Mouse (Mus musculus): Measurements from ENCODE around the gene Nav2. TPM values are rescaled to one million over a fixed set of nuclear protein-coding genes. Genes with fewer than 3 reads are reported as not detected.
A peak's percentile ranks its signal among the peaks of the same experiment; 100 is the strongest.

The Nav2 gene
- polyA plus RNA-seq, 1 experiment from 2014 or later = 6.0 TPM

GRCm38 (mm10) chr7:49330181-49330580 is 421.7 kb downstream of the Nav2 start:
- Histone ChIP-seq H3K27ac (replicated peaks) (no peak overlapping the region), H3K36me3 (ENCODE audit: control insufficient read depth, insufficient read depth, low read length) (no peaks in the 10 kb centered on the region), H3K9ac (ENCODE audit: low read length) (no peak overlapping the region), H3K27me3 (ENCODE audit: control insufficient read depth, insufficient read depth, low read length) (no peaks in the 10 kb centered on the region), H3K4me1 (replicated peaks; ENCODE audit: control insufficient read depth, insufficient read depth) (no peaks in the 10 kb centered on the region), H3K4me2 (replicated peaks; ENCODE audit: low read depth) (no peak overlapping the region), H3K4me3 (ENCODE audit: low read depth, low read length) (no peak overlapping the region), H3K9me3 (ENCODE audit: control insufficient read depth, low read length) (no peaks in the 10 kb centered on the region)
- DNase-seq (ENCODE audit: low spot score) (no peak), ATAC-seq (ENCODE audit: low FRiP score, low TSS enrichment) (no peak)
- WGBS = 55% methylated on average over 4 of the region's 4 CpGs
- TF ChIP-seq EP300 (optimal IDR thresholded peaks at IDR 0.05) = no peak
- TF ChIP-seq CTCF (IDR thresholded peaks at IDR 0.05; ENCODE audit: low read depth) = no peak

GRCm38 (mm10) chr7:49331939-49332338 is 423.4 kb downstream of the Nav2 start:
- 46% methylated on average over 4 of the region's 4 CpGs for WGBS
- Histone ChIP-seq H3K27me3 (ENCODE audit: control insufficient read depth, insufficient read depth, low read length) (no peaks in the 10 kb centered on the region), H3K36me3 (ENCODE audit: control insufficient read depth, insufficient read depth, low read length) (no peaks in the 10 kb centered on the region), H3K4me1 (replicated peaks; ENCODE audit: control insufficient read depth, insufficient read depth) (no peaks in the 10 kb centered on the region), H3K9ac (ENCODE audit: low read length) (no peak overlapping the region), H3K9me3 (ENCODE audit: control insufficient read depth, low read length) (no peaks in the 10 kb centered on the region), H3K4me2 (replicated peaks; ENCODE audit: low read depth) (no peak overlapping the region), H3K4me3 (ENCODE audit: low read depth, low read length) (no peak overlapping the region), H3K27ac (replicated peaks) (peak overlapping the region; percentile 45)
- no peak for TF ChIP-seq EP300 (optimal IDR thresholded peaks at IDR 0.05)
- DNase-seq (ENCODE audit: low spot score) (no peak), ATAC-seq (ENCODE audit: low FRiP score, low TSS enrichment) (peak; percentile 28; the same call in 1 of the 2 replicates)

DNA sequence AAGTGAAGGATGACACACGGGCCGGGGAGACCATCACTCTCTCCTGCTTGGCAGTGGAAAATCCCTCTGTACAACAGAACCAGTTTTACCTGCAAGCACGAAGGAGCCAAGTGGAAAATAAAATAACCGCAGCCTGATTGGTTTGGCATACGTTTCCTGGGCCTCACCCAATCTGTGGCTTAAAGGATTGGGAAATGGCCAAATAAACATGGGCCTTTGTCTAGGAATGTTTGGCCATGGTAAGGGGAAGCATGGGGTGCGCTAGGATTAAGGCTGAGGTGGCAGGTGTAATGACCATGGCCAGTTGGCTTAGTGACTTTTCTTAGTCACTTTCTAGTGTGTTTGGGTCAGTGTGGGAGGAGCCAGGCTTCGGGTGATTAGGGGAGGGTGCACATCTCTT is 424.1 kb downstream of the Nav2 start:
- peak; percentile 45 for DNase-seq (ENCODE audit: low spot score)
- peak; percentile 69 for ATAC-seq (ENCODE audit: low FRiP score, low TSS enrichment)
- 41% methylated on average over 7 of the region's 7 CpGs for WGBS

DNA sequence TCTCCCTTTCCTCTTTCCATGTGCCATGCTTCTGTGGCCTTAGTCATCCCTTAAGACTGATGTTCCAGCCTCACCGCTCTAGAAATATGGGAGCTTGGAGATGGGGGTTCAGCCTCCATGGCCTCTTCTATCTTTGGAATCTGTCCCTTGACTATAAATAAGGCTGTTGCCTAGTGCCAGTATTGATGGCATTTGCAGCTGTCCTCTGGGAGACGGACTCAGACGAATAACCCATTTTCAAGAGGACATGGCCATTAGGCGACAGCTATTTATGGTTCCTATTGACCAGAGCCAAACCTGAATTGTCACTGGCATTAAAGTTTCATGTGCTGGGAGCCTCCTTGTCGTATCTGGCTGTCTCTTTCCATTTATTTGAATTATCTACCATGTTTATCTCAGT is 425.6 kb downstream of the Nav2 start:
- no peaks in the 10 kb centered on the region for H3K36me3 ChIP-seq (ENCODE audit: control insufficient read depth, insufficient read depth, low read length)
- H3K4me3 ChIP-seq (ENCODE audit: low read depth, low read length) = no peak overlapping the region
- H3K9me3 ChIP-seq (ENCODE audit: control insufficient read depth, low read length) = no peaks in the 10 kb centered on the region
- no peaks in the 10 kb centered on the region for H3K4me1 ChIP-seq (replicated peaks; ENCODE audit: control insufficient read depth, insufficient read depth)
- TF ChIP-seq EP300 (optimal IDR thresholded peaks at IDR 0.05) = no peak
- no peak for TF ChIP-seq CTCF (IDR thresholded peaks at IDR 0.05; ENCODE audit: low read depth)
- no peaks in the 10 kb centered on the region for H3K27me3 ChIP-seq (ENCODE audit: control insufficient read depth, insufficient read depth, low read length)
- DNase-seq (ENCODE audit: low spot score) (no peak), ATAC-seq (ENCODE audit: low FRiP score, low TSS enrichment) (no peak)
- 77% methylated on average over 5 of the region's 5 CpGs for WGBS
- no peak overlapping the region for H3K27ac ChIP-seq (replicated peaks)
- no peak overlapping the region for H3K9ac ChIP-seq (ENCODE audit: low read length)
- H3K4me2 ChIP-seq (replicated peaks; ENCODE audit: low read depth) = no peak overlapping the region

More for the DNA sequence above, 424.1 kb downstream of the Nav2 start:
- H3K4me2 ChIP-seq (replicated peaks; ENCODE audit: low read depth) = no peak overlapping the region
- H3K27me3 ChIP-seq (ENCODE audit: control insufficient read depth, insufficient read depth, low read length) = no peaks in the 10 kb centered on the region
- H3K4me1 ChIP-seq (replicated peaks; ENCODE audit: control insufficient read depth, insufficient read depth) = no peaks in the 10 kb centered on the region
- H3K9me3 ChIP-seq (ENCODE audit: control insufficient read depth, low read length) = no peaks in the 10 kb centered on the region
- no peak overlapping the region for H3K9ac ChIP-seq (ENCODE audit: low read length)
- no peak for TF ChIP-seq EP300 (optimal IDR thresholded peaks at IDR 0.05)
- TF ChIP-seq CTCF (IDR thresholded peaks at IDR 0.05; ENCODE audit: low read depth) = no peak
- H3K27ac ChIP-seq (replicated peaks) = peak overlapping the region; percentile 45; the same call in 1 of the 2 replicates
- no peak overlapping the region for H3K4me3 ChIP-seq (ENCODE audit: low read depth, low read length)
- H3K36me3 ChIP-seq (ENCODE audit: control insufficient read depth, insufficient read depth, low read length) = no peaks in the 10 kb centered on the region

GRCm38 (mm10) chr7:49335056-49335455 is 426.5 kb downstream of the Nav2 start:
- TF ChIP-seq EP300 (optimal IDR thresholded peaks at IDR 0.05) (no peak), CTCF (IDR thresholded peaks at IDR 0.05; ENCODE audit: low read depth) (no peak)
- H3K9ac ChIP-seq (ENCODE audit: low read length) = no peak overlapping the region
- ATAC-seq (ENCODE audit: low FRiP score, low TSS enrichment) = no peak
- no peak overlapping the region for H3K4me3 ChIP-seq (ENCODE audit: low read depth, low read length)
- H3K36me3 ChIP-seq (ENCODE audit: control insufficient read depth, insufficient read depth, low read length) = no peaks in the 10 kb centered on the region
- DNase-seq (ENCODE audit: low spot score) = no peak
- H3K4me2 ChIP-seq (replicated peaks; ENCODE audit: low read depth) = no peak overlapping the region
- H3K4me1 ChIP-seq (replicated peaks; ENCODE audit: control insufficient read depth, insufficient read depth) = no peaks in the 10 kb centered on the region
- WGBS = 65% methylated on average over 3 of the region's 3 CpGs
- no peak overlapping the region for H3K27ac ChIP-seq (replicated peaks)
- H3K9me3 ChIP-seq (ENCODE audit: control insufficient read depth, low read length) = no peaks in the 10 kb centered on the region
- H3K27me3 ChIP-seq (ENCODE audit: control insufficient read depth, insufficient read depth, low read length) = no peaks in the 10 kb centered on the region

GRCm38 (mm10) chr7:49336725-49337124 is 428.2 kb downstream of the Nav2 start:
- Histone ChIP-seq H3K36me3 (ENCODE audit: control insufficient read depth, insufficient read depth, low read length) (no peaks in the 10 kb centered on the region), H3K9me3 (ENCODE audit: control insufficient read depth, low read length) (no peaks in the 10 kb centered on the region), H3K4me3 (ENCODE audit: low read depth, low read length) (no peak overlapping the region), H3K27ac (replicated peaks) (no peak overlapping the region), H3K27me3 (ENCODE audit: control insufficient read depth, insufficient read depth, low read length) (no peaks in the 10 kb centered on the region), H3K4me2 (replicated peaks; ENCODE audit: low read depth) (no peak overlapping the region), H3K4me1 (replicated peaks; ENCODE audit: control insufficient read depth, insufficient read depth) (0 out of 2 replicates have a peak, but pooled peaks cover 1% of the 10 kb centered on the region), H3K9ac (ENCODE audit: low read length) (no peak overlapping the region)
- DNase-seq (ENCODE audit: low spot score) (no peak), ATAC-seq (ENCODE audit: low FRiP score, low TSS enrichment) (no peak)
- TF ChIP-seq CTCF (IDR thresholded peaks at IDR 0.05; ENCODE audit: low read depth) (no peak), EP300 (optimal IDR thresholded peaks at IDR 0.05) (no peak)
- WGBS = 78% methylated on average over 8 of the region's 8 CpGs
